Mouse (Mus musculus): ENCODE data around the gene Ctf2. TPM values are rescaled to one million over a fixed set of nuclear protein-coding genes. Genes with fewer than 3 reads are reported as not detected.
A peak's percentile ranks its signal among the peaks of the same experiment; 100 is the strongest.

Ctf2 gene
- polyA plus RNA-seq, 1 experiment from 2014 or later = 0.32 TPM

MicroRNAs within 50 kb of the gene (microRNA counts, 519-probe panel; counts per million panel counts)
- microRNA mmu-miR-762 = 2,841 counts per million, percentile 32 among the panel's probes with 10 or more counts

Small RNA genes within 50 kb of the gene (microRNA-seq; reads per million reads assigned to microRNA genes)
- gene Mir762 = not detected

Other genes starting within 250 kb of the Ctf2 start
- 59.4 and 61.4 TPM in 2 replicates for gene Srcap, start 220.2 kb downstream of the Ctf2 start, polyA plus RNA-seq (2014; fragmentation: Nextera tagmentation; extraction: Ambion mirVana)
- gene Gm42715, start 212.6 kb downstream of the Ctf2 start, polyA plus RNA-seq (2014; fragmentation: Nextera tagmentation; extraction: Ambion mirVana) = 19.4 and 21.0 TPM in 2 replicates
- 4.7 and 9.9 TPM in 2 replicates for gene Tmem265, start 170.8 kb downstream of the Ctf2 start, polyA plus RNA-seq (2014; fragmentation: Nextera tagmentation; extraction: Ambion mirVana)
- 45.7 and 48.8 TPM in 2 replicates for gene Phkg2, start 158.8 kb downstream of the Ctf2 start, polyA plus RNA-seq (2014; fragmentation: Nextera tagmentation; extraction: Ambion mirVana)
- gene Ccdc189, start 143.6 kb downstream of the Ctf2 start, polyA plus RNA-seq (2014; fragmentation: Nextera tagmentation; extraction: Ambion mirVana) = 11.5 and 12.3 TPM in 2 replicates
- gene Rnf40, start 143.4 kb downstream of the Ctf2 start, polyA plus RNA-seq (2014; fragmentation: Nextera tagmentation; extraction: Ambion mirVana) = 44.3 and 49.1 TPM in 2 replicates
- 28.0 and 31.8 TPM in 2 replicates for gene Zfp629, start 116.4 kb downstream of the Ctf2 start, polyA plus RNA-seq (2014; fragmentation: Nextera tagmentation; extraction: Ambion mirVana)
- 83.9 and 85.5 TPM in 2 replicates for gene Bcl7c, start 23.2 kb downstream of the Ctf2 start, polyA plus RNA-seq (2014; fragmentation: Nextera tagmentation; extraction: Ambion mirVana)
- 19.6 and 21.4 TPM in 2 replicates for gene Ctf1, start 19.4 kb downstream of the Ctf2 start, polyA plus RNA-seq (2014; fragmentation: Nextera tagmentation; extraction: Ambion mirVana)
- 9.8 and 10.9 TPM in 2 replicates for gene Fbxl19, start 12.4 kb upstream of the Ctf2 start, polyA plus RNA-seq (2014; fragmentation: Nextera tagmentation; extraction: Ambion mirVana)
- 11.7 and 12.3 TPM in 2 replicates for gene Orai3, start 37.6 kb upstream of the Ctf2 start, polyA plus RNA-seq (2014; fragmentation: Nextera tagmentation; extraction: Ambion mirVana)
- 31.5 and 38.0 TPM in 2 replicates for gene Setd1a, start 44.5 kb upstream of the Ctf2 start, polyA plus RNA-seq (2014; fragmentation: Nextera tagmentation; extraction: Ambion mirVana)
- gene Gm49388, start 53.4 kb upstream of the Ctf2 start, polyA plus RNA-seq (2014; fragmentation: Nextera tagmentation; extraction: Ambion mirVana) = not detected in 2 replicates
- gene Hsd3b7, start 68.4 kb upstream of the Ctf2 start, polyA plus RNA-seq (2014; fragmentation: Nextera tagmentation; extraction: Ambion mirVana) = 7.0 and 8.0 TPM in 2 replicates
- 16.0 and 17.3 TPM in 2 replicates for gene Stx4a, start 92.1 kb upstream of the Ctf2 start, polyA plus RNA-seq (2014; fragmentation: Nextera tagmentation; extraction: Ambion mirVana)
- 6.7 and 8.0 TPM in 2 replicates for gene Stx1b, start 92.4 kb upstream of the Ctf2 start, polyA plus RNA-seq (2014; fragmentation: Nextera tagmentation; extraction: Ambion mirVana)
- 15.8 and 21.2 TPM in 2 replicates for gene Zfp646, start 144.1 kb upstream of the Ctf2 start, polyA plus RNA-seq (2014; fragmentation: Nextera tagmentation; extraction: Ambion mirVana)
- 27.7 and 28.9 TPM in 2 replicates for gene Zfp668, start 144.7 kb upstream of the Ctf2 start, polyA plus RNA-seq (2014; fragmentation: Nextera tagmentation; extraction: Ambion mirVana)
- gene Prss53, start 158.8 kb upstream of the Ctf2 start, polyA plus RNA-seq (2014; fragmentation: Nextera tagmentation; extraction: Ambion mirVana) = 0.85 and 0.92 TPM in 2 replicates
- not detected in 2 replicates for gene Gm21974, start 163.3 kb upstream of the Ctf2 start, polyA plus RNA-seq (2014; fragmentation: Nextera tagmentation; extraction: Ambion mirVana)
- 63.1 and 66.6 TPM in 2 replicates for gene Vkorc1, start 163.5 kb upstream of the Ctf2 start, polyA plus RNA-seq (2014; fragmentation: Nextera tagmentation; extraction: Ambion mirVana)
- gene Bckdk, start 171.9 kb upstream of the Ctf2 start, polyA plus RNA-seq (2014; fragmentation: Nextera tagmentation; extraction: Ambion mirVana) = 124 TPM in 2 replicates
- 48.2 and 53.7 TPM in 2 replicates for gene Kat8, start 180.3 kb upstream of the Ctf2 start, polyA plus RNA-seq (2014; fragmentation: Nextera tagmentation; extraction: Ambion mirVana)
- 4.0 and 5.0 TPM in 2 replicates for gene Prss8, start 197.9 kb upstream of the Ctf2 start, polyA plus RNA-seq (2014; fragmentation: Nextera tagmentation; extraction: Ambion mirVana)
- 11.5 and 13.3 TPM in 2 replicates for gene Prss36, start 214.6 kb upstream of the Ctf2 start, polyA plus RNA-seq (2014; fragmentation: Nextera tagmentation; extraction: Ambion mirVana)
- gene Fus, start 235.3 kb upstream of the Ctf2 start, polyA plus RNA-seq (2014; fragmentation: Nextera tagmentation; extraction: Ambion mirVana) = 62.7 and 63.1 TPM in 2 replicates